Mouse (Mus musculus) Patski (cell line): ENCODE measurements around the gene Pde8a. TPM values are rescaled to one million over a fixed set of nuclear protein-coding genes. Genes with fewer than 3 reads are reported as not detected.
A peak's percentile ranks its signal among the peaks of the same experiment; 100 is the strongest.

ENCODE experiments used
- ATAC-seq: fragments of 100-300 bp; one replicate; pipeline ENCODE4 v1.8.0; 2021
- CTCF ChIA-PET: fragments of 350-600 bp; sonication (Branson Sonifier 250); formaldehyde crosslinking; loops from one replicate; lab custom pipeline; 2022; ENCODE audit warnings: inconsistent platforms; lab: Charles Lee
- POLR2A ChIA-PET: fragments of 350-600 bp; sonication (Branson Sonifier 250); formaldehyde crosslinking; loops from one replicate; lab custom pipeline; 2022; ENCODE audit warnings: antibody characterized with exemption, inconsistent platforms; lab: Charles Lee
- DNase-seq: peaks from one replicate; pipeline ENCODE4 v3.0.0-alpha.2; 2011; ENCODE audit warnings: low read depth, low spot score
- H3K27me3 ChIP-seq: fragments of 371-371 bp; one replicate; pipeline ENCODE4 v1.5.1; 2021
- CTCF ChIP-seq: fragments of 100-300 bp; IDR thresholded peaks from one replicate; pipeline ENCODE4 v1.5.1; 2021
- in situ Hi-C: fragments of 300-500 bp; cut with MboI; formaldehyde crosslinking; loops from 3 replicates; pipeline ENCODE4 v1.11.1; 2018; ENCODE audit warnings: low pct_unique_long_range_greater_than_20kb, mixed read lengths
- polyA plus RNA-seq: library from polyadenylated mRNA; unstranded; gene quantifications from one replicate; pipeline ENCODE4 v1.2.3, GENCODE M21; 2021

Gene Pde8a
- polyA plus RNA-seq, 1 experiment from 2014 or later, result 6.8 TPM

DNA sequence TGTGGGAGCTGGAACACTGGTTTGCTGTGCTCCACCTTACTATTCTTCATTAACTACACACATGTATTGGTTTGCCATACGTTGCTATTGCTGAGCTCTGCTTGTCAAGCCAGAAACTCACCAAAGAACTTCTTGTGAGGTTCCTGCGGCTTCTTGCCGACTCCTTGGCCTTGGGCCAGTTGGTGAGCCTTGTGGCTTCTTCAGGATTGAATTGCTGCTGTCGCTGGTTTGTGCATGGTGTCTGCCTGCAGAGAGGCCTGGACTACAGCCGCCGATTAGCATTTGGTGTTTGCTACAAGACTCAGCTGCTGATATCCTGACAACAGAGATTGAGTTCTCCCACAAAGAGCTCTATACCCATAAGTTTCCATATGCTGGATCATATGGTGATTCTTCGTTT lies 10.9 kb downstream of the Pde8a start:
- TF ChIP-seq CTCF, result no peak
- ChIA-PET CTCF (interaction anchor here (1.4 kb wide), 1 partner anchor 12 kb away, joined by 3 read pairs; no protein-coding TSS in a partner anchor), POLR2A (no interaction called here)
- no peaks in the 10 kb centered on the region for H3K27me3 ChIP-seq
- DNase-seq (no peak), ATAC-seq (no peak)
- in situ Hi-C loops, result no loop called here

DNA sequence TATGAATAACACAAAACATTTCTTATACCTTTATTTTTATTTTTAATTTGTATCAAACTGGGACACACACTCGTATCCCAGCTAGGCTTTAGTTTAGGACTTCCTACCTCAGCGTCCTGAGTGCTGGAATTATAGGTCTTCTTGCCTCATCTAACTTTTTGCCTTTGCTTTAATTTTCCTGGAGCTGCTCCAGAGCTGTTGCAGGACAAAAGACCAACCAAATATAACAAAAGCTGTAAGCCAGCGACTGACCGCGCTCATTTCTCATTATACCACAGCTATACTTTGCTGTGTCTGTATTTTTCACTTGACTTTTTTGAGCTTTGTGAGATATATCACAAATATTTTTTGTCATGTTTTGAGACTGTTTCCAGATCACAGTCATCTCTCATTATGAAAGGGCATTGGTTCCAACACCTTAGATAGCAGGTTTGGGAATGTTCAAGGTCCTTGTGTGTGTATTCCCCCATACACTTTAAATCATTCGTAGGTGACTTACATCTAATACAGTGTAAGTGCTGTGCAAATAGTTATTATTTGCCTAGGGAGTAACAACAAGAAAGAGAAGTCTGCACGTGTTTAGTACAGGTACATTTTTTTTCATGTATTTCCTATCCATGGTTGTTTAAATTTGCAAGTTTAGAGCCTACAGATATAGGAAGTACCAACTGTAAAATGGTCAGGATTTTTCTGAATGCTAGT lies 16.8 kb downstream of the Pde8a start:
- in situ Hi-C loops, result no loop called here
- no peak for TF ChIP-seq CTCF
- ATAC-seq (no peak), DNase-seq (no peak)
- ChIA-PET CTCF (interaction anchor here (2.0 kb wide), 1 partner anchor 11 kb away, joined by 9 read pairs; no protein-coding TSS in a partner anchor), POLR2A (no interaction called here)
- H3K27me3 ChIP-seq, result no peaks in the 10 kb centered on the region

DNA sequence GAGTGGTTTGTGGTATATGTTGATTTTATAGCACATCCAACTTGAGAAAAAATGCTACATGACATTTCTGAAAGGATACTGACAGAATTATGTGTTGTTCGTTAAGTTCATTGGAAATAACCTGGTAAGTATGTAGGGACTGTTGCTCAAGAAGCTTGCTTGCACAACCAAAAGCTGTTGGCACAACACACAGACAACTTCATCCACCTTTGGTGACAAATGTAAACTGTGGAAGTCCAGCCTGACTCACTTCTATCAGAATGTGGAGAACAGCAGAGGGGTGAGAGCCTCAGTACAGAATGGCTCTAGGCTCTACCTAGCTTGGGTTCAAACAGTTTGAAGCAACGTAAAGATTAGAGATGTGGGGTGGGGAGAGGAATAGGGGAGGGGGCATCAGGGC lies 19.3 kb downstream of the Pde8a start:
- in situ Hi-C loops, result no loop called here
- ChIA-PET CTCF (interaction anchor here (1.2 kb wide), 1 partner anchor 10 kb away, joined by 4 read pairs; no protein-coding TSS in a partner anchor), POLR2A (no interaction called here)
- DNase-seq (no peak), ATAC-seq (no peak)
- TF ChIP-seq CTCF, result no peak
- H3K27me3 ChIP-seq, result no peaks in the 10 kb centered on the region

DNA sequence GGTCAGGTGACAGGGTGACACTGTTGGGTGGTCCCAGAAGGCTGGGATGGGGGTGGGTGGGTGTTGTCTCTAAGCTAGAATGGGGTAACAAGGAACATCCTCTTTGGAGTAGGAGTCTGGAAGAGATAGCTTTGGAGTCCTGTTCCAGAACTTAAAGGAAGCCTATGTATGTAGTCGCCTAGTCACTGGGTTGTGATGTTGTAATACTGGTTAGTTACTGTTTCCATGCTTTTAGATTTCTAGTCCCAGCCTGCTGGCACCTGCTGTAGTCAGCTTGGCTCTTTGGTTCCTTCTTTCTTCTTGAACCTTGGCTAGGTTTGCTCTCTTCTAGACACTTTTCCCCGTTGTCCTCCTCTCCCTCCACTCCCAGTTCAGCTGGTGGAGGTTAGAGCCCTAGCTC lies 21.7 kb downstream of the Pde8a start:
- CTCF ChIA-PET, result no interaction called here
- no peak for TF ChIP-seq CTCF
- POLR2A ChIA-PET, result no interaction called here
- H3K27me3 ChIP-seq, result no peaks in the 10 kb centered on the region
- ATAC-seq, result no peak
- in situ Hi-C loops, result no loop called here
- no peak for DNase-seq

DNA sequence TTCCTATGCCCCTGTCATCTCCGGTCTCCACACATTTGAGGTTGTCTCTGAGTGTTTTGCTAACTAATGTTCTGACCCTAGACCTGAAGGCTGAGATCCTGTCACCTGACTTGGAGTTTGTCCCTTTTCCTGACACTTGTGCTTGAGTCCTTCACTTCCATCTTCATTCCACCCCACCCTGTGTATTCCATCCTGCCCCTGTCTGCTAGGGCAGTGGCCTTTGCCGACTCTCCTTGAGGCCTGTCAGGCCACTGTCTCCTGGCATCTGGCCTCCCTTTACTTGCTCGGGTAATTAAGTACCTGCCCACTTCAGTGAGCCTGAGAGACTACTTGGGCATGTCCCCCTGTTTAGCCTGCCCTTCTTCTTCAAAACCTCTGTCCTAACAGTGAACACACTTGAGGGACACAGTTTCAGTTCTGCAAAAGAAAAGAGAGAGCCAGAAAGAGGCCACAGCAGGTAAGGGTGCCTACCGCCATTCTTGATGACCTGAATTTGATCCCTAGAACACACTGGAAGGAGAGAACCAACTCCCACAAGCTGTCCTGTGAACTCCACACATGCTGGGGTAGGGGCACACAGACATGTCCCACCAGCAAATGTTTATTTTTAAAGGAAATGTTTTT lies 22.3 kb downstream of the Pde8a start:
- POLR2A ChIA-PET, result no interaction called here
- in situ Hi-C loops, result no loop called here
- DNase-seq (no peak), ATAC-seq (no peak)
- CTCF ChIA-PET, result no interaction called here
- no peaks in the 10 kb centered on the region for H3K27me3 ChIP-seq
- no peak for TF ChIP-seq CTCF

DNA sequence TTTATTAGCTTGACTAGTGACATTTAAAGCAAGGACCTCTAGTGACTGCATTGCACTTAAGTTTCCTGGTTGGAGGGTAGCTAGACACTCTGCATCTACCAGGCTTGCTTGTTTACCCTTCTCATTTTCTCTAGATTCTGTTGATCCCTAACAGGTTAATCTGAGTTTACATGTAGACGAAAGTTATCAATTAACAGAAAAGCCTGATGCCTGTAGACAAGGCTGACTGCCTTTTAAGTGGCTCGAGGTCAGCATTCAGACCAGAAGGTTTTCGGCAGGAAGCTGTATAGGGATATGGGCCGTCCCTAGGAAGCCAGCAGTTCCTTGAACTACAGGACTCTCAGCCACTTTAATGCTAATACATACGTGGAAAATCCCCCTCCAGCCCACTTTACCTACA lies 30.0 kb downstream of the Pde8a start:
- POLR2A ChIA-PET, result no interaction called here
- CTCF ChIA-PET, result interaction anchor here (1.1 kb wide), 1 partner anchor 23 kb away, joined by 3 read pairs; no protein-coding TSS in a partner anchor
- no peak for DNase-seq
- ATAC-seq, result no peak
- no peaks in the 10 kb centered on the region for H3K27me3 ChIP-seq
- in situ Hi-C loops, result no loop called here
- TF ChIP-seq CTCF, result no peak

DNA sequence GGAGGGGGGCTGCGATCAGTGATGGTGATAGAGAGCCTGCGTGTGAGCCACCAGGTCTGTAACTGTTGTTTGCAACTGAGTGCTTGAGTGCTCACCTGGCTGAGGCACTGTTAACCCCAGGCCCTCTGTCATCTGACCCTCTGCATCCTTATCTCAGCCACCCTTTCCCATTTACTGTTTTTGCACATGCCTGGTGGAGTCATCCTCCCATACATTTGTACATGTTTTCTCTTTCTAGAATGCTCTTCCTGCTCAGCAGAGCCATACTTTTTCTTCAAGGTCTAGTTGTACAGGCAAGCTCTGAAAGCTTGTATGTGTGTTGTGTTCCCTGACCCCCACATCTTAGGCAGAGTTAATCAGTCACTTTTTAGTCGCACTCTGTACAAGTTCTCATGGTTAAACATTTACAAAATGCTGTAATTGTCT lies 36.5 kb downstream of the Pde8a start:
- CTCF ChIA-PET, result interaction anchor here (0.8 to 1.2 kb wide), 2 partner anchors 10 to 13 kb away, joined by 3 to 4 read pairs; no protein-coding TSS in a partner anchor
- POLR2A ChIA-PET, result no interaction called here
- DNase-seq (peak; percentile 17), ATAC-seq (no peak)
- no peak for TF ChIP-seq CTCF
- no peaks in the 10 kb centered on the region for H3K27me3 ChIP-seq
- in situ Hi-C loops, result no loop called here

DNA sequence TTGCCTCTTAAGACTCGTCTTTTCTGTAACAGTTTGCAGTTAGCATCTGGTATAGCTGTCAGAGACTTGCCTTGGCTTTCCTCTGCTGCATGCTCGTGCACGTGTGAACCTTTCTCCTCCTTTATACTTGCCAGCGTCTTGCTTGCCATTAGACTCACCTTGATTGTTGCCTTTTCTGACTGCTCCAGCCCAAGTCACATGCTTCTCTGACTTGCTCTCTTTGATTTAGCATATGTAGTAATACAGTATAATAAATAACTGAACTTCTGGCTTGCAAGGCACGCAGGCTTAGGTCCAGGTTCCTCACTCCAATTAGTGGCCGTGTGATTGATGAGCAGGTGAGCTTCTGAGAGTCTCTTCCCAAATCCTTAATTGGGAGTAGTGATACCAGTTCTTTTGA lies 37.2 kb downstream of the Pde8a start:
- ChIA-PET POLR2A (no interaction called here), CTCF (interaction anchor here (0.8 to 1.2 kb wide), 2 partner anchors 9 to 13 kb away, joined by 3 to 4 read pairs; no protein-coding TSS in a partner anchor)
- H3K27me3 ChIP-seq, result no peaks in the 10 kb centered on the region
- DNase-seq, result no peak
- TF ChIP-seq CTCF, result no peak
- no peak for ATAC-seq
- in situ Hi-C loops, result no loop called here

DNA sequence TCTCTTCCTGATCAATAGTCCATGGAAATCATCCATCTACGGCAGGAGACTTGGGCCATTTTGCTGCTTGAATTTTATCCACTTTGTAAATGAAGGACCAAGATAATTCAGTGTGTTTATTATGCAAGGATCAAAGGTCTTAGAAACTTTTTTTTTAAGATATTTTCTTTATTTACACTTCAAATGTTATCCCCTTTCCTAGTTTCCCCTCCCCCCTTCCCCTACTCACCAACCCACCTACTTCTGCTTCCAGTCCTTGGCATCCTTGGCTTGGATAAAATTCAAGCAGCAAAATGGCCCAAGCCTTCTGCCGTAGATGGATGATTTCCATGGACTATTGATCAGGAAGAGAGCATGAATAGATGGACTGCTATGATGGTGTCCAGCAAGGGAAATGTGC lies 38.1 kb downstream of the Pde8a start:
- no peak for DNase-seq
- ChIA-PET POLR2A (no interaction called here), CTCF (no interaction called here)
- TF ChIP-seq CTCF, result no peak
- ATAC-seq, result no peak
- no peaks in the 10 kb centered on the region for H3K27me3 ChIP-seq
- in situ Hi-C loops, result no loop called here

DNA sequence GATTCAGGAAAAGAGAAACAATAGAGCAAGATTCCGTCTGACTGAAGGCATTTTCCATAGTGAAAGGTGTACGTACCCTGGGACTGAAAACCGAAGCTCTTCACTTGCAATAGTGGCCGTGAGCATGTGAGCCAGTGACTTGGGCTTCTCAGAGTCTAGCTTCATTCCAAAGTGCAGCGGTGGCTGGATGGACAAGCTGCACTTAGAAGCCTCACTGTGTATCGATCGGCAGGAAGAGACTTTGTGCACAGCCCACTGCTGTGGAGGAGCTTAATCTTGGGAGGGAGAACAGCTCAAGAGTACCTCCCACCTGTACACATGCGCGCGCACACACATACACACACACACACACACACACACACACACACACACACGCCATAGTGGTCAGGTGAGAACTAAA lies 39.9 kb downstream of the Pde8a start:
- CTCF ChIA-PET, result no interaction called here
- TF ChIP-seq CTCF, result no peak
- in situ Hi-C loops, result no loop called here
- ATAC-seq, result no peak
- DNase-seq, result no peak
- POLR2A ChIA-PET, result interaction anchor here (1.1 kb wide), 1 partner anchor 11 kb away, joined by 3 read pairs; no protein-coding TSS in a partner anchor
- no peaks in the 10 kb centered on the region for H3K27me3 ChIP-seq

DNA sequence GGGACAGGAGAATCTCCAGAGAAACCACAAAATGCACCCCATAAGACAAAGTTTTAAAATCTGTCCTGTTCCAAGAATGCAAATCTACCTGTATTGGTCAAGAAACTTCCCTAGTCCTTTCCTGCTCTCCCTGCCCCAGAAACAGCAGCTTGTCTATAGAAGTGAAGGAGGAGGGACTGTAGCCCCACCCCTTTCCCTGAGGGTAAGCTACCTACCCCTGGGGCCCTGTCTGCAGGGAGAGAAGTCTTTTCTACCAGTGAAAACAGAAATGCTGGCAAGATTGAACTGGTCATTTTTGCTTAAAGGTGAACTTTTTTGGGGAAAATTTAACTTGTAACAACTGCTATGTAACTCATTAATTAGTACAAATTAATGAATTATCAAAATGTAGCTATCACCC lies 41.2 kb downstream of the Pde8a start:
- ChIA-PET CTCF (interaction anchor here (1.0 to 1.4 kb wide), 2 partner anchors 10 to 15 kb away, joined by 3 to 4 read pairs; no protein-coding TSS in a partner anchor), POLR2A (interaction anchor here (1.2 kb wide), 1 partner anchor 15 kb away, joined by 3 read pairs; no protein-coding TSS in a partner anchor)
- H3K27me3 ChIP-seq, result no peaks in the 10 kb centered on the region
- DNase-seq (no peak), ATAC-seq (no peak)
- TF ChIP-seq CTCF, result no peak
- in situ Hi-C loops, result no loop called here
